Mouse (Mus musculus) forebrain, embryonic 16.5 days (tissue): ENCODE results near the gene Teddm2. TPM values are rescaled to one million over a fixed set of nuclear protein-coding genes. Genes with fewer than 3 reads are reported as not detected.

Experiments
- ATAC-seq: fragments of 200-750 bp; cut with Nextera tagmentation; 2 replicates; pipeline ENCODE4 v1.8.0; 2017; ENCODE audit warnings: mild to moderate bottlenecking, moderate library complexity
- H3K27ac ChIP-seq: fragments of 300-500 bp; sonication (generic); 2 replicates; pipeline ENCODE4 v1.5.1; 2014; ENCODE audit warnings: low read length, control low read depth
- H3K27me3 ChIP-seq: fragments of 300-500 bp; sonication (generic); replicated peaks from 2 replicates; pipeline ENCODE4 v1.6.1; 2014; ENCODE audit warnings: low read length; ENCODE audit not compliant: control insufficient read depth, insufficient read depth
- H3K36me3 ChIP-seq: fragments of 300-500 bp; sonication (generic); 2 replicates; pipeline ENCODE4 v1.6.1; 2014; ENCODE audit not compliant: control insufficient read depth, insufficient read depth
- H3K4me1 ChIP-seq: fragments of 300-500 bp; sonication (generic); replicated peaks from 2 replicates; pipeline ENCODE4 v1.6.1; 2014; ENCODE audit warnings: low read length; ENCODE audit not compliant: control insufficient read depth, insufficient read depth
- H3K4me2 ChIP-seq: fragments of 300-500 bp; sonication (generic); 2 replicates; pipeline ENCODE4 v1.6.1; 2014; ENCODE audit warnings: mild to moderate bottlenecking, low read length, control low read depth
- H3K4me3 ChIP-seq: fragments of 300-500 bp; sonication (generic); replicated peaks from 2 replicates; pipeline ENCODE4 v1.5.1; 2014; ENCODE audit warnings: mild to moderate bottlenecking, low read length, control low read depth
- H3K9ac ChIP-seq: fragments of 300-500 bp; sonication (generic); replicated peaks from 2 replicates; pipeline ENCODE4 v1.6.1; 2014; ENCODE audit warnings: low read depth, low read length, control low read depth
- H3K9me3 ChIP-seq: fragments of 300-500 bp; sonication (generic); 2 replicates; pipeline ENCODE4 v1.6.1; 2016; ENCODE audit warnings: low read length; ENCODE audit not compliant: control insufficient read depth
- WGBS: fragments of 180-500 bp; shearing (Covaris S2); extraction: QIAGEN DNeasy Blood & Tissue Kit; methylation state at CpG from one replicate; pipeline ENCODE4 v1.1.7; 2014; 5-methylcytosine and 5-hydroxymethylcytosine counted together
- polyA plus RNA-seq: library from polyadenylated mRNA; unstranded; fragments of >200 nt; fragmentation: Nextera tagmentation; extraction: Ambion mirVana; gene quantifications from 2 replicates; pipeline ENCODE4 v1.2.1, GENCODE M21; 2015

Teddm2 gene
- polyA plus RNA-seq, 1 experiment from 2014 or later, result 2.4 TPM

- ATAC-seq, result no peak
- no peak overlapping the region for H3K4me3 ChIP-seq
- no peaks in the 10 kb centered on the region for H3K9me3 ChIP-seq
- H3K27me3 ChIP-seq, result no peaks in the 10 kb centered on the region
- H3K36me3 ChIP-seq, result peaks cover 43% of the 10 kb centered on the region
- no peak overlapping the region for H3K27ac ChIP-seq
- H3K9ac ChIP-seq, result no peak overlapping the region
- no peaks in the 10 kb centered on the region for H3K4me1 ChIP-seq
- no peak overlapping the region for H3K4me2 ChIP-seq
- WGBS, result 86% methylated on average over 4 of the region's 4 CpGs
These were observed 8.7 kb upstream of the Teddm2 start for GRCm38 (mm10) chr1:153908741-153909140.

GRCm38 (mm10) chr1:153908208-153908607 is 8.2 kb upstream of the Teddm2 start:
- H3K4me3 ChIP-seq, result no peak overlapping the region
- no peaks in the 10 kb centered on the region for H3K9me3 ChIP-seq
- WGBS, result 41% methylated on average over 6 of the region's 6 CpGs
- H3K36me3 ChIP-seq, result peaks cover 45% of the 10 kb centered on the region
- H3K9ac ChIP-seq, result no peak overlapping the region
- no peak for ATAC-seq
- H3K4me1 ChIP-seq, result peaks cover 1% of the 10 kb centered on the region
- no peak overlapping the region for H3K27ac ChIP-seq
- H3K27me3 ChIP-seq, result no peaks in the 10 kb centered on the region
- H3K4me2 ChIP-seq, result no peak overlapping the region

- Histone ChIP-seq H3K4me2 (no peak overlapping the region), H3K27ac (no peak overlapping the region), H3K4me3 (no peak overlapping the region), H3K9ac (no peak overlapping the region), H3K27me3 (no peaks in the 10 kb centered on the region), H3K4me1 (peaks cover 22% of the 10 kb centered on the region), H3K36me3 (peaks cover 46% of the 10 kb centered on the region), H3K9me3 (no peaks in the 10 kb centered on the region)
- 96% methylated on average over 3 of the region's 3 CpGs for WGBS
- no peak for ATAC-seq
These were observed 5.9 kb upstream of the Teddm2 start for GRCm38 (mm10) chr1:153905884-153906283.

GRCm38 (mm10) chr1:153904236-153904635 is 4.2 kb upstream of the Teddm2 start:
- Histone ChIP-seq H3K27ac (no peak overlapping the region), H3K36me3 (peaks cover 37% of the 10 kb centered on the region), H3K27me3 (no peaks in the 10 kb centered on the region), H3K4me2 (no peak overlapping the region), H3K4me3 (no peak overlapping the region), H3K9me3 (no peaks in the 10 kb centered on the region), H3K9ac (no peak overlapping the region), H3K4me1 (peaks cover 22% of the 10 kb centered on the region)
- ATAC-seq, result no peak
- WGBS, result 97% methylated on average over 14 of the region's 14 CpGs

GRCm38 (mm10) chr1:153903006-153903405 is 3.0 kb upstream of the Teddm2 start:
- Histone ChIP-seq H3K4me1 (peaks cover 26% of the 10 kb centered on the region), H3K9ac (0 out of 2 replicates have a peak overlapping the region, but pooled peaks have one; percentile 7), H3K4me3 (peak overlapping the region; percentile 6; the same call in 1 of the 2 replicates), H3K27ac (no peak overlapping the region), H3K27me3 (no peaks in the 10 kb centered on the region), H3K36me3 (peaks cover 31% of the 10 kb centered on the region), H3K4me2 (peak overlapping the region; percentile 35), H3K9me3 (no peaks in the 10 kb centered on the region)
- WGBS, result 18% methylated on average over 13 of the region's 13 CpGs
- no peak for ATAC-seq

- no peak for ATAC-seq
- Histone ChIP-seq H3K36me3 (peaks cover 17% of the 10 kb centered on the region), H3K27me3 (no peaks in the 10 kb centered on the region), H3K4me1 (peaks cover 26% of the 10 kb centered on the region), H3K27ac (peak overlapping the region; percentile 97), H3K4me2 (peak overlapping the region; percentile 66), H3K9ac (peak overlapping the region; percentile 79), H3K9me3 (no peaks in the 10 kb centered on the region), H3K4me3 (peak overlapping the region; percentile 83)
- WGBS, result under 1% methylated on average over 25 of the region's 25 CpGs
These were observed 1.1 kb upstream of the Teddm2 start for GRCm38 (mm10) chr1:153900860-153901730.

- Histone ChIP-seq H3K9me3 (no peaks in the 10 kb centered on the region), H3K4me3 (peak overlapping the region; percentile 83), H3K9ac (peak overlapping the region; percentile 79), H3K36me3 (peaks cover 13% of the 10 kb centered on the region), H3K4me2 (peak overlapping the region; percentile 66), H3K27me3 (no peaks in the 10 kb centered on the region), H3K27ac (peak overlapping the region; percentile 97), H3K4me1 (peaks cover 26% of the 10 kb centered on the region)
- ATAC-seq, result peak; percentile 29
- WGBS, result 0% methylated on average over 35 of the region's 36 CpGs
These were observed 353 bp upstream of the Teddm2 start for GRCm38 (mm10) chr1:153900381-153900780.

- 15% methylated on average over 22 of the region's 22 CpGs for WGBS
- Histone ChIP-seq H3K4me2 (peak overlapping the region; percentile 66), H3K27me3 (no peaks in the 10 kb centered on the region)
These were observed 868 bp downstream of the Teddm2 start for GRCm38 (mm10) chr1:153898989-153899730.

GRCm38 (mm10) chr1:153897196-153897595 is 2.8 kb downstream of the Teddm2 start:
- no peak overlapping the region for H3K4me3 ChIP-seq
- no peaks in the 10 kb centered on the region for H3K9me3 ChIP-seq
- no peak overlapping the region for H3K9ac ChIP-seq
- no peak for ATAC-seq
- no peaks in the 10 kb centered on the region for H3K36me3 ChIP-seq
- peaks cover 24% of the 10 kb centered on the region for H3K4me1 ChIP-seq
- no peak overlapping the region for H3K4me2 ChIP-seq
- no peak overlapping the region for H3K27ac ChIP-seq
- WGBS, result 88% methylated on average over 8 of the region's 8 CpGs
- H3K27me3 ChIP-seq, result no peaks in the 10 kb centered on the region

More at GRCm38 (mm10) chr1:153898989-153899730, 868 bp downstream of the Teddm2 start:
- Histone ChIP-seq H3K36me3 (peaks cover 6% of the 10 kb centered on the region; the same call in 1 of the 2 replicates), H3K9ac (peak overlapping the region; percentile 79), H3K4me1 (peaks cover 35% of the 10 kb centered on the region), H3K4me3 (peak overlapping the region; percentile 83), H3K27ac (peak overlapping the region; percentile 97), H3K9me3 (no peaks in the 10 kb centered on the region)
- peak; percentile 59 for ATAC-seq
